Mouse (Mus musculus): ENCODE measurements at regions not wholly inside any gene's neighbourhood (a gene's known extent, or its start where the extent isn't known, plus 50 kb on each side); places are given as distances from the start of the nearest gene placed in this dataset.

GRCm38 (mm10) chr13:44584151-44584550, 145.1 kb upstream of the Jarid2 start:
- no peak for ATAC-seq (ENCODE audit: insufficient number of reproducible peaks, low FRiP score, low TSS enrichment, low read depth)
- H3K4me3 ChIP-seq (ENCODE audit: low read depth, low read length) = no peak overlapping the region
- peaks cover 18% of the 10 kb centered on the region for H3K4me1 ChIP-seq (ENCODE audit: control insufficient read depth, insufficient read depth, low read length)
- H3K4me2 ChIP-seq (ENCODE audit: low read depth, severe bottlenecking) = no peak overlapping the region
- H3K9ac ChIP-seq (ENCODE audit: low read length) = no peak overlapping the region
- H3K27me3 ChIP-seq (ENCODE audit: control insufficient read depth, insufficient read depth, low read length) = no peaks in the 10 kb centered on the region
- 32% methylated on average over 8 of the region's 8 CpGs for WGBS
- no peak for DNase-seq (ENCODE audit: low spot score)
- H3K36me3 ChIP-seq (ENCODE audit: control insufficient read depth, insufficient read depth, low read length) = no peaks in the 10 kb centered on the region
- no peak overlapping the region for H3K27ac ChIP-seq (replicated peaks; ENCODE audit: low read depth, low read length)
- no peaks in the 10 kb centered on the region for H3K9me3 ChIP-seq (ENCODE audit: control insufficient read depth, low read length)

DNA sequence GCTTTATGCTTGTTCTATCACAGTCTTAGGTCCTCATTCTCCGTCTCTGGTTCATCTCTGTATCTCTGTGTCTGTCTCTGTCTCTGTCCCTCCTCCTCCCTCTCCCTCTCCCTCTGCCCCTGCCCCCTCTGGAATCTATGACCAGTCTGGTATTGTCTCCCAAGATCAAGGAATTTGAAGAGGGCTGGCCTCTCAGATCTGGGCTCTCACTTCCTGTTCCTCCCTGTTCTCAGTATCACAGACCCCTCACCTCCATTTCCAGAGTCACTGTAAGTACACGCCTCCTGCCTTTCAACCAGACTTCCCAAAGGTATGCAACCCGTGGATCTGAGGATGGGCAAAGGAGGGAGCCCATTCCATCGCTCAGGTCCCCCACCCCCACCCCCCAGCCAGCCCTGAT, 144.7 kb upstream of the Jarid2 start:
- DNase-seq (ENCODE audit: low spot score) (no peak), ATAC-seq (ENCODE audit: insufficient number of reproducible peaks, low FRiP score, low TSS enrichment, low read depth) (no peak)
- H3K9me3 ChIP-seq (ENCODE audit: control insufficient read depth, low read length) = no peaks in the 10 kb centered on the region
- H3K36me3 ChIP-seq (ENCODE audit: control insufficient read depth, insufficient read depth, low read length) = no peaks in the 10 kb centered on the region
- H3K4me3 ChIP-seq (ENCODE audit: low read depth, low read length) = no peak overlapping the region
- H3K4me2 ChIP-seq (ENCODE audit: low read depth, severe bottlenecking) = no peak overlapping the region
- 43% methylated on average over 4 of the region's 4 CpGs for WGBS
- H3K9ac ChIP-seq (ENCODE audit: low read length) = no peak overlapping the region
- H3K27me3 ChIP-seq (ENCODE audit: control insufficient read depth, insufficient read depth, low read length) = no peaks in the 10 kb centered on the region
- peaks cover 18% of the 10 kb centered on the region for H3K4me1 ChIP-seq (ENCODE audit: control insufficient read depth, insufficient read depth, low read length)
- no peak overlapping the region for H3K27ac ChIP-seq (replicated peaks; ENCODE audit: low read depth, low read length)

DNA sequence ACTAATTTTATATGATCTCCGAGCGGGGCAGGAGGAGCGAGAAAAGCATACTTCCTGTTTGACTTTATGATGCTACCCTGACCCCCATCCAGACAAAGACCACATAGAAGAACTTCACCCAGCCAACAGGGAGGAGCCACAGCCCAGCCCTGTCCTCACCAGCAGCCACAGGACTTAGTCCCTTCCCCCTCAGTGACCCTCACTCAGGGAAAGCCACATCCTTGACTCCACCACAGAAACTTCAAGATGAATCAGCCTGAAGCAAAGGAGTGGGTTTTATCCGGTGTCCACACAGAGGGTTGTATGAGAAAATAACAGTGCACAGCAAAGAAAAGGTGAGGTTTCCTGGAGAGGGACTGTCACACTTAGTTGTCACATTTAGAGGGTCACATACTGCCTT, 141.4 kb upstream of the Jarid2 start:
- no peak overlapping the region for H3K27ac ChIP-seq (replicated peaks; ENCODE audit: low read depth, low read length)
- no peaks in the 10 kb centered on the region for H3K36me3 ChIP-seq (ENCODE audit: control insufficient read depth, insufficient read depth, low read length)
- ATAC-seq (ENCODE audit: insufficient number of reproducible peaks, low FRiP score, low TSS enrichment, low read depth) (no peak), DNase-seq (ENCODE audit: low spot score) (no peak)
- H3K4me3 ChIP-seq (ENCODE audit: low read depth, low read length) = no peak overlapping the region
- H3K27me3 ChIP-seq (ENCODE audit: control insufficient read depth, insufficient read depth, low read length) = no peaks in the 10 kb centered on the region
- H3K4me1 ChIP-seq (ENCODE audit: control insufficient read depth, insufficient read depth, low read length) = 0 out of 2 replicates have a peak, but pooled peaks cover 8% of the 10 kb centered on the region
- no peaks in the 10 kb centered on the region for H3K9me3 ChIP-seq (ENCODE audit: control insufficient read depth, low read length)
- 62% methylated on average over 4 of the region's 4 CpGs for WGBS
- no peak overlapping the region for H3K9ac ChIP-seq (ENCODE audit: low read length)
- no peak overlapping the region for H3K4me2 ChIP-seq (ENCODE audit: low read depth, severe bottlenecking)

DNA sequence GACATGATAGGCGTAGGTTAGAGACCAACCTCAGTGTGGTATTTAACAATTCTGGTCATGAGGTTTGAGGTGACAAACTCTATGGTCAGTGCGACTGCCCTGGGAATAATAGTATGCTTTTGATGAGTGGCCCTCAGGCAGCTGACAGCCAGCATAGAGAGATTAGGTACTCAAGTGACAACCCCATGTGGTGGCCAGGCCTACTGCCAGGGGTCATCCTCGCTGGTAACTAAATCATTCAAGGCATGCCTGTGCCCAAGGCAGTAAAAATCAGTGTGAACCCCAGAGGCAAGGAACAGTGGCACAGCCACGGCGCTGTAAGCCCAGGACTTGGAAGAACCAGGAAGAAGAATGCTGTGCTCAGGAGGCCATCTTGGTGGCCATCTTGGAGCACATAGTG, 134.6 kb upstream of the Jarid2 start:
- Histone ChIP-seq H3K4me2 (ENCODE audit: low read depth, severe bottlenecking) (no peak overlapping the region), H3K27ac (replicated peaks; ENCODE audit: low read depth, low read length) (no peak overlapping the region), H3K36me3 (ENCODE audit: control insufficient read depth, insufficient read depth, low read length) (no peaks in the 10 kb centered on the region), H3K4me3 (ENCODE audit: low read depth, low read length) (no peak overlapping the region), H3K9ac (ENCODE audit: low read length) (no peak overlapping the region), H3K9me3 (ENCODE audit: control insufficient read depth, low read length) (no peaks in the 10 kb centered on the region), H3K4me1 (ENCODE audit: control insufficient read depth, insufficient read depth, low read length) (no peaks in the 10 kb centered on the region), H3K27me3 (ENCODE audit: control insufficient read depth, insufficient read depth, low read length) (no peaks in the 10 kb centered on the region)
- WGBS = 85% methylated on average over 5 of the region's 5 CpGs
- no peak for ATAC-seq (ENCODE audit: insufficient number of reproducible peaks, low FRiP score, low TSS enrichment, low read depth)
- no peak for DNase-seq (ENCODE audit: low spot score)

DNA sequence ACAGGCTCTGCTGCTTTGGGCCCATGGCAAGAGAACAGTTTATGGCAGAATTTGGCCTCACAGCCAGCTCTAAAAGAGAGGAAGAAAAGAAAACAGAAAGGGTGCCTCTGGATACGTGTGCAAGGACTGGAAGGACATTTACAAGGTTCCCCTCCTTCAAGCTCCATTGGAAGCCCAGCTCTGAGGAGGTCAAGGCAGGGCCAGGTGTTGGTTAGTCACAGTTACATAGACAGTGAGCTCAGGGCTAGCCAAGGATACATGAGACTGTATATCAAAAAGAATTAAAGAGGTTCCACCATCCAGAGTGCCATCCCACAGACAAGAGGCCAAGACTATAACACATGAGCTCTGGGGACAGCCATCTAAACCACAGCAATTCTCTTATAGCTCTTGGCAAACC, 131.6 kb upstream of the Jarid2 start:
- DNase-seq (ENCODE audit: low spot score) (no peak), ATAC-seq (ENCODE audit: insufficient number of reproducible peaks, low FRiP score, low TSS enrichment, low read depth) (no peak)
- Histone ChIP-seq H3K27ac (replicated peaks; ENCODE audit: low read depth, low read length) (no peak overlapping the region), H3K9ac (ENCODE audit: low read length) (no peak overlapping the region), H3K36me3 (ENCODE audit: control insufficient read depth, insufficient read depth, low read length) (no peaks in the 10 kb centered on the region), H3K4me3 (ENCODE audit: low read depth, low read length) (no peak overlapping the region), H3K4me1 (ENCODE audit: control insufficient read depth, insufficient read depth, low read length) (0 out of 2 replicates have a peak, but pooled peaks cover 6% of the 10 kb centered on the region), H3K4me2 (ENCODE audit: low read depth, severe bottlenecking) (no peak overlapping the region), H3K27me3 (ENCODE audit: control insufficient read depth, insufficient read depth, low read length) (no peaks in the 10 kb centered on the region), H3K9me3 (ENCODE audit: control insufficient read depth, low read length) (no peaks in the 10 kb centered on the region)
- WGBS = 64% methylated on average over 1 of the region's 1 CpGs

DNA sequence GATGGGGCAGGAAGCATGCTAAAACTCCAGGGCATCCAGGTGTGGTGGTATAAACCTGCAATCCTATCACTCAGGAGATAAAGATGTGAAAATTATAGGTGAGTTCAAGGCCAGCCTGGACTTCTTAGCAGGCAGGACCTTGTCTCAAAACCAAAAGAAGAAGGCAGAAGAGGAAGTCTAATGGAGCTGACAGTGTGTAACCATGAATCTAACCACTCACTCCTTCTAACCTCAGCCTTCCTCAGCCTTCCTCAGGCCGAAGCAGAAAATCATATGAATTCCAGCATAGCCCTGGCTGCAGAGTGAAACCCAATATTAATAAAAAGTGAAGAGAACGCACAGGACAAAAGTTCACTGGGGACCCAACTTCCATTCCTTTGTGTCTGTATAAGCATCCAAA, 128.2 kb upstream of the Jarid2 start:
- 90% methylated on average over 2 of the region's 2 CpGs for WGBS
- DNase-seq (ENCODE audit: low spot score) = no peak
- 0 out of 2 replicates have a peak, but pooled peaks cover 6% of the 10 kb centered on the region for H3K4me1 ChIP-seq (ENCODE audit: control insufficient read depth, insufficient read depth, low read length)
- H3K36me3 ChIP-seq (ENCODE audit: control insufficient read depth, insufficient read depth, low read length) = no peaks in the 10 kb centered on the region
- no peak for ATAC-seq (ENCODE audit: insufficient number of reproducible peaks, low FRiP score, low TSS enrichment, low read depth)
- H3K4me2 ChIP-seq (ENCODE audit: low read depth, severe bottlenecking) = no peak overlapping the region
- no peak overlapping the region for H3K9ac ChIP-seq (ENCODE audit: low read length)
- no peaks in the 10 kb centered on the region for H3K27me3 ChIP-seq (ENCODE audit: control insufficient read depth, insufficient read depth, low read length)
- H3K9me3 ChIP-seq (ENCODE audit: control insufficient read depth, low read length) = no peaks in the 10 kb centered on the region
- H3K27ac ChIP-seq (replicated peaks; ENCODE audit: low read depth, low read length) = no peak overlapping the region
- H3K4me3 ChIP-seq (ENCODE audit: low read depth, low read length) = no peak overlapping the region

- Histone ChIP-seq H3K27ac (replicated peaks; ENCODE audit: low read depth, low read length) (no peak overlapping the region), H3K27me3 (ENCODE audit: control insufficient read depth, insufficient read depth, low read length) (no peaks in the 10 kb centered on the region), H3K36me3 (ENCODE audit: control insufficient read depth, insufficient read depth, low read length) (no peaks in the 10 kb centered on the region), H3K4me2 (ENCODE audit: low read depth, severe bottlenecking) (no peak overlapping the region), H3K9ac (ENCODE audit: low read length) (no peak overlapping the region), H3K9me3 (ENCODE audit: control insufficient read depth, low read length) (no peaks in the 10 kb centered on the region), H3K4me3 (ENCODE audit: low read depth, low read length) (no peak overlapping the region), H3K4me1 (ENCODE audit: control insufficient read depth, insufficient read depth, low read length) (0 out of 2 replicates have a peak, but pooled peaks cover 6% of the 10 kb centered on the region)
- 41% methylated on average over 6 of the region's 6 CpGs for WGBS
- DNase-seq (ENCODE audit: low spot score) = no peak
- no peak for ATAC-seq (ENCODE audit: insufficient number of reproducible peaks, low FRiP score, low TSS enrichment, low read depth)
Measured at GRCm38 (mm10) chr13:44602658-44603057, 126.6 kb upstream of the Jarid2 start.

DNA sequence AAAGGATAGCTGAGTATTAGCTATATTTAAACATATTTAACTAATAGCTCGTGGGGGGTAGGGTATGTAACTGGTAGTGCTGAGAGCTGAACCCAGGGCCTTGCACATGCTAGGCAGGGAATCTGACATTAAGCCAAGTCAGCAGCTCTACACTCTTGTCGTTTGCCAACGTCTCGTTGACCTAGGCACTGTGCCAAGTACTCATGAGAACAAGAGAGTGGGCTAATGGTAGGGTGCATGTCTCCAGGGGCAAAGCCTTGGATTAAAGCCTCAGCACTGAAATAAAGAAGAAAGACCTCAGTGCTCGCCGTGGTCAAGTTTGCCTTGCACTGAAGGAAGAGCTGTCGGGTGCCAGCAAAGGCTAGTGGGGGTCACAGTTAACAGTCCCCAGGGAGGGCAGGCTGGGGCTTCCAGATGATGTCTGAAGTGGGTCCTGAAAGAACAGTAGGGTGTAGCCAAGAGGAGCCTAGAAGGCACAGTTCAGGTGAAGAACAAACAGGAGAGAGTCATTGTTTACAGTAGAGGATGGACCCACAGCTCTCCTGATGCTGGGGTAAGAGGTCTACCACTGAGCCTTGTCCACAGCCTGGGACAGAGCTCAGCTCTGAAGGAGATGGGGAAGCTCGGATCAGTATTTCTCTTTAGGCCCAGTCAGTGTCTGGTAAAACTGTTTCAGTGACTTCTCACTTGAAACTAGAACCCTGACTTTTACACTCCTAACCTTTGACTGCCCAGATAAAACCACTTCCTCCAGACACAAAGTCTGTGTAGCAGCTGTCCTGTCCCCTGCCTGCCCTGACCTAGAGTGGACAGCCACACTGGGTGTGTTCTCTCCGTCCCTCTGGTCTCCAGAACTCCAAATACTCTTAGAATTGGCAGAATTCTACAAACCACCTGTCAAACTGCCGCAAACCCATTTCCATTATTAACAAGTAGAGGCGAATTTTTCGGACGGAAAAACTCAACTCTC, 121.7 kb upstream of the Jarid2 start:
- Histone ChIP-seq H3K4me1 (ENCODE audit: control insufficient read depth, insufficient read depth, low read length) (peaks cover 6% of the 10 kb centered on the region), H3K27ac (replicated peaks; ENCODE audit: low read depth, low read length) (no peak overlapping the region), H3K36me3 (ENCODE audit: control insufficient read depth, insufficient read depth, low read length) (no peaks in the 10 kb centered on the region), H3K4me2 (ENCODE audit: low read depth, severe bottlenecking) (no peak overlapping the region), H3K9ac (ENCODE audit: low read length) (no peak overlapping the region), H3K4me3 (ENCODE audit: low read depth, low read length) (no peak overlapping the region), H3K27me3 (ENCODE audit: control insufficient read depth, insufficient read depth, low read length) (no peaks in the 10 kb centered on the region), H3K9me3 (ENCODE audit: control insufficient read depth, low read length) (no peaks in the 10 kb centered on the region)
- WGBS = 87% methylated on average over 13 of the region's 13 CpGs
- no peak for DNase-seq (ENCODE audit: low spot score)
- ATAC-seq (ENCODE audit: insufficient number of reproducible peaks, low FRiP score, low TSS enrichment, low read depth) = no peak
